Mouse (Mus musculus): Measurements from ENCODE around the gene Tpsg1. TPM values are rescaled to one million over a fixed set of nuclear protein-coding genes. Genes with fewer than 3 reads are reported as not detected.

The Tpsg1 gene
- polyA plus RNA-seq, 1 experiment from 2014 or later, result 0.98 TPM

DNA sequence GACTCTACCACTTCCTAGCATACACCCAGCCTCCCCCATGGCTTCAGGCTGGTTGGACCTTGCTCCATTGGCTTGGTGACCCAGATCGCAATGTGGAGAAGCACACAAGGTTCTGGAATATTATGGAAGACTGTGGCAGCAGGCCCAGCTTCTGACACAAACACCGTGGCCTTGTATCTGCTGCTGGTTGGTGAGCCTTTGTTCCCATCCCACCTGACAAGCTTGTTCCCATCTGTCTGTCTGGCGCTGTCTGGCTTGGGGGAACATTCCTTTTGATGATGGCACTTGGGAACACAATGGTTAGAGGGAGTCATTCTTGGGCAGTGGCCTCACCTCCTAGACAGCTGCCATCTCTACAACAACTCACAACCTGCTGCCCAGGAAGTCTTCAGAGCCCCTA is 51.9 kb downstream of the Tpsg1 start:
- 73% methylated on average over 3 of the region's 3 CpGs for WGBS
- H3K27me3 ChIP-seq (ENCODE audit: control insufficient read depth, insufficient read depth, low read length), result no peaks in the 10 kb centered on the region
- peaks cover 6% of the 10 kb centered on the region; the same call in 1 of the 2 replicates for H3K36me3 ChIP-seq (ENCODE audit: control insufficient read depth, insufficient read depth, low read length)
- no peak for ATAC-seq (ENCODE audit: insufficient number of reproducible peaks, insufficient read depth, low FRiP score, low read depth)
- no peak overlapping the region for H3K9ac ChIP-seq (replicated peaks; ENCODE audit: low read depth, low read length)
- peaks cover 30% of the 10 kb centered on the region for H3K4me1 ChIP-seq (ENCODE audit: control insufficient read depth, insufficient read depth, low read length)
- no peak overlapping the region for H3K27ac ChIP-seq (ENCODE audit: low read length)
- H3K4me3 ChIP-seq (ENCODE audit: low read depth, low read length), result no peak overlapping the region
- no peaks in the 10 kb centered on the region for H3K9me3 ChIP-seq (ENCODE audit: control insufficient read depth, low read depth, low read length)
- no peak overlapping the region for H3K4me2 ChIP-seq (replicated peaks; ENCODE audit: low read depth, low read length)

Other genes with a start within 250 kb of the Tpsg1 start
- gene Ptx4, start 248.5 kb upstream of the Tpsg1 start, polyA plus RNA-seq (2014; fragmentation: Nextera tagmentation; extraction: Ambion mirVana), result 0.16 and 0.28 TPM in 2 replicates
- gene Clcn7, start 235.9 kb upstream of the Tpsg1 start, polyA plus RNA-seq (2014; fragmentation: Nextera tagmentation; extraction: Ambion mirVana), result 19.7 and 20.4 TPM in 2 replicates
- gene Ccdc154, start 206.8 kb upstream of the Tpsg1 start, polyA plus RNA-seq (2014; fragmentation: Nextera tagmentation; extraction: Ambion mirVana), result 0.41 and 0.43 TPM in 2 replicates
- gene Gm38655, start 193.8 kb upstream of the Tpsg1 start, polyA plus RNA-seq (2014; fragmentation: Nextera tagmentation; extraction: Ambion mirVana), result 3.3 and 4.2 TPM in 2 replicates
- gene BC003965, start 184.7 kb upstream of the Tpsg1 start, polyA plus RNA-seq (2014; fragmentation: Nextera tagmentation; extraction: Ambion mirVana), result 31.5 and 32.4 TPM in 2 replicates
- 5.7 and 6.8 TPM in 2 replicates for gene Unkl, start 180.9 kb upstream of the Tpsg1 start, polyA plus RNA-seq (2014; fragmentation: Nextera tagmentation; extraction: Ambion mirVana)
- gene Gnptg, start 129.1 kb upstream of the Tpsg1 start, polyA plus RNA-seq (2014; fragmentation: Nextera tagmentation; extraction: Ambion mirVana), result 44.3 and 44.4 TPM in 2 replicates
- gene Tsr3, start 129.1 kb upstream of the Tpsg1 start, polyA plus RNA-seq (2014; fragmentation: Nextera tagmentation; extraction: Ambion mirVana), result 41.1 and 42.4 TPM in 2 replicates
- gene Baiap3, start 112.9 kb upstream of the Tpsg1 start, polyA plus RNA-seq (2014; fragmentation: Nextera tagmentation; extraction: Ambion mirVana), result 2.3 and 3.9 TPM in 2 replicates
- 592 and 600 TPM in 2 replicates for gene Ube2i, start 94.7 kb upstream of the Tpsg1 start, polyA plus RNA-seq (2014; fragmentation: Nextera tagmentation; extraction: Ambion mirVana)
- 0.33 and 0.35 TPM in 2 replicates for gene Prss34, start 70.9 kb upstream of the Tpsg1 start, polyA plus RNA-seq (2014; fragmentation: Nextera tagmentation; extraction: Ambion mirVana)
- gene Prss28, start 60.6 kb upstream of the Tpsg1 start, polyA plus RNA-seq (2014; fragmentation: Nextera tagmentation; extraction: Ambion mirVana), result not detected in 2 replicates
- not detected in 2 replicates for gene Prss29, start 50.6 kb upstream of the Tpsg1 start, polyA plus RNA-seq (2014; fragmentation: Nextera tagmentation; extraction: Ambion mirVana)
- gene Tpsab1, start 23.7 kb upstream of the Tpsg1 start, polyA plus RNA-seq (2014; fragmentation: Nextera tagmentation; extraction: Ambion mirVana), result not detected in 2 replicates
- gene Tpsb2, start 3.0 kb upstream of the Tpsg1 start, polyA plus RNA-seq (2014; fragmentation: Nextera tagmentation; extraction: Ambion mirVana), result 1.3 and 1.4 TPM in 2 replicates
- gene Cacna1h, start 64.5 kb downstream of the Tpsg1 start, polyA plus RNA-seq (2014; fragmentation: Nextera tagmentation; extraction: Ambion mirVana), result 6.1 and 6.6 TPM in 2 replicates
- gene Tekt4, start 85.3 kb downstream of the Tpsg1 start, polyA plus RNA-seq (2014; fragmentation: Nextera tagmentation; extraction: Ambion mirVana), result not detected in 2 replicates
- 0.25 TPM in 1 of 2 replicates, not detected in the other for gene Sstr5, start 128.0 kb downstream of the Tpsg1 start, polyA plus RNA-seq (2014; fragmentation: Nextera tagmentation; extraction: Ambion mirVana)
- 7.1 and 8.0 TPM in 2 replicates for gene Sox8, start 201.4 kb downstream of the Tpsg1 start, polyA plus RNA-seq (2014; fragmentation: Nextera tagmentation; extraction: Ambion mirVana)
- 29.0 and 30.1 TPM in 2 replicates for gene Lmf1, start 209.8 kb downstream of the Tpsg1 start, polyA plus RNA-seq (2014; fragmentation: Nextera tagmentation; extraction: Ambion mirVana)